Mouse (Mus musculus) heart, postnatal 0 days (tissue): ENCODE measurements at regions not wholly inside any gene's neighbourhood (a gene's known extent, or its start where the extent isn't known, plus 50 kb on each side); places are given as distances from the start of the nearest gene placed in this dataset.

Experiments used
- ATAC-seq: fragments of 200-750 bp; cut with Nextera tagmentation; 2 replicates; pipeline ENCODE4 v1.8.0; 2017; ENCODE audit warnings: low read depth, moderate number of reproducible peaks, moderate library complexity; ENCODE audit not compliant: insufficient read depth
- DNase-seq: peaks from one replicate; pipeline ENCODE4 v3.0.0-alpha.2; 2016; ENCODE audit warnings: low spot score
- H3K27ac ChIP-seq: fragments of 300-500 bp; sonication (generic); 2 replicates; pipeline ENCODE4 v1.5.1; 2014; ENCODE audit warnings: low read depth, mild to moderate bottlenecking
- H3K27me3 ChIP-seq: fragments of 300-500 bp; sonication (generic); 2 replicates; pipeline ENCODE4 v1.6.1; 2014; ENCODE audit warnings: low read length, mixed read lengths; ENCODE audit not compliant: control insufficient read depth, insufficient read depth
- H3K36me3 ChIP-seq: fragments of 300-500 bp; sonication (generic); replicated peaks from 2 replicates; pipeline ENCODE4 v1.6.1; 2014; ENCODE audit warnings: low read length, mixed read lengths; ENCODE audit not compliant: control insufficient read depth, insufficient read depth
- H3K4me1 ChIP-seq: fragments of 300-500 bp; sonication (generic); 2 replicates; pipeline ENCODE4 v1.6.1; 2014; ENCODE audit warnings: antibody characterized with exemption; ENCODE audit not compliant: control insufficient read depth, insufficient read depth
- H3K4me2 ChIP-seq: fragments of 300-500 bp; sonication (generic); 2 replicates; pipeline ENCODE4 v1.6.1; 2014; ENCODE audit warnings: low read depth, mild to moderate bottlenecking, low read length, moderate library complexity
- H3K4me3 ChIP-seq: fragments of 300-500 bp; sonication (generic); 2 replicates; pipeline ENCODE4 v1.5.1; 2014; ENCODE audit warnings: low read depth, low read length
- H3K9ac ChIP-seq: fragments of 300-500 bp; sonication (generic); replicated peaks from 2 replicates; pipeline ENCODE4 v1.6.1; 2014; ENCODE audit warnings: low read depth, low read length, mixed read lengths
- H3K9me3 ChIP-seq: fragments of 300-500 bp; sonication (generic); replicated peaks from 2 replicates; pipeline ENCODE4 v1.6.1; 2016; ENCODE audit warnings: low read length; ENCODE audit not compliant: control insufficient read depth
- CTCF ChIP-seq: IDR thresholded peaks from 2 replicates; pipeline ENCODE4 v1.5.1; 2016; ENCODE audit warnings: antibody characterized with exemption, control low read depth, low read depth
- EP300 ChIP-seq: IDR thresholded peaks from 2 replicates; pipeline ENCODE4 v1.6.1; 2016; ENCODE audit warnings: antibody characterized with exemption, low read depth
- WGBS: fragments of 180-500 bp; shearing (Covaris S2); extraction: QIAGEN DNeasy Blood & Tissue Kit; methylation state at CpG from one replicate; pipeline ENCODE4 v1.1.7; 2014; 5-methylcytosine and 5-hydroxymethylcytosine counted together

GRCm38 (mm10) chr14:61896879-61897278 lies 289.6 kb downstream of the Kcnrg start:
- H3K4me3 ChIP-seq, result no peak overlapping the region
- DNase-seq (no peak), ATAC-seq (no peak)
- H3K27me3 ChIP-seq, result no peaks in the 10 kb centered on the region
- H3K9me3 ChIP-seq, result no peaks in the 10 kb centered on the region
- no peaks in the 10 kb centered on the region for H3K4me1 ChIP-seq
- H3K36me3 ChIP-seq, result no peaks in the 10 kb centered on the region
- H3K9ac ChIP-seq, result no peak overlapping the region
- 33% methylated on average over 5 of the region's 5 CpGs for WGBS
- TF ChIP-seq EP300 (no peak), CTCF (no peak)
- H3K27ac ChIP-seq, result no peak overlapping the region
- no peak overlapping the region for H3K4me2 ChIP-seq

- no peak overlapping the region for H3K4me2 ChIP-seq
- H3K9ac ChIP-seq, result no peak overlapping the region
- H3K4me1 ChIP-seq, result no peaks in the 10 kb centered on the region
- no peaks in the 10 kb centered on the region for H3K9me3 ChIP-seq
- WGBS, result 66% methylated on average over 10 of the region's 10 CpGs
- no peak overlapping the region for H3K4me3 ChIP-seq
- no peak for DNase-seq
- H3K27ac ChIP-seq, result no peak overlapping the region
- TF ChIP-seq EP300 (no peak), CTCF (no peak)
- no peaks in the 10 kb centered on the region for H3K27me3 ChIP-seq
- no peaks in the 10 kb centered on the region for H3K36me3 ChIP-seq
- no peak for ATAC-seq
These were observed 291.4 kb downstream of the Kcnrg start for GRCm38 (mm10) chr14:61898664-61899063.

- Histone ChIP-seq H3K27ac (no peak overlapping the region), H3K4me1 (no peaks in the 10 kb centered on the region), H3K36me3 (no peaks in the 10 kb centered on the region), H3K27me3 (no peaks in the 10 kb centered on the region), H3K4me3 (no peak overlapping the region), H3K4me2 (no peak overlapping the region), H3K9me3 (no peaks in the 10 kb centered on the region), H3K9ac (no peak overlapping the region)
- 77% methylated on average over 4 of the region's 4 CpGs for WGBS
- TF ChIP-seq EP300 (no peak), CTCF (no peak)
- ATAC-seq, result no peak
- no peak for DNase-seq
These were observed 297.3 kb downstream of the Kcnrg start for GRCm38 (mm10) chr14:61904426-61905124.

GRCm38 (mm10) chr14:61918113-61918512 lies 310.9 kb downstream of the Kcnrg start:
- Histone ChIP-seq H3K36me3 (no peaks in the 10 kb centered on the region), H3K9me3 (peaks cover 6% of the 10 kb centered on the region), H3K27me3 (no peaks in the 10 kb centered on the region), H3K4me2 (no peak overlapping the region), H3K27ac (no peak overlapping the region), H3K4me3 (no peak overlapping the region), H3K4me1 (no peaks in the 10 kb centered on the region), H3K9ac (no peak overlapping the region)
- TF ChIP-seq EP300 (no peak), CTCF (no peak)
- ATAC-seq (no peak), DNase-seq (no peak)

GRCm38 (mm10) chr14:61931811-61932210 lies 324.6 kb downstream of the Kcnrg start:
- Histone ChIP-seq H3K9me3 (no peaks in the 10 kb centered on the region; the same call in 1 of the 2 replicates), H3K4me3 (no peak overlapping the region), H3K9ac (no peak overlapping the region), H3K4me2 (no peak overlapping the region), H3K4me1 (no peaks in the 10 kb centered on the region), H3K27ac (no peak overlapping the region), H3K27me3 (no peaks in the 10 kb centered on the region), H3K36me3 (no peaks in the 10 kb centered on the region)
- ATAC-seq, result no peak
- no peak for TF ChIP-seq EP300
- no peak for TF ChIP-seq CTCF
- 67% methylated on average over 8 of the region's 8 CpGs for WGBS
- no peak for DNase-seq

GRCm38 (mm10) chr14:61941682-61942081 lies 334.4 kb downstream of the Kcnrg start:
- no peak for DNase-seq
- Histone ChIP-seq H3K9me3 (no peaks in the 10 kb centered on the region; the same call in 1 of the 2 replicates), H3K4me2 (no peak overlapping the region), H3K4me1 (no peaks in the 10 kb centered on the region), H3K36me3 (no peaks in the 10 kb centered on the region), H3K4me3 (no peak overlapping the region), H3K27me3 (no peaks in the 10 kb centered on the region), H3K9ac (no peak overlapping the region), H3K27ac (no peak overlapping the region)
- WGBS, result 62% methylated on average over 7 of the region's 7 CpGs
- no peak for TF ChIP-seq EP300
- no peak for TF ChIP-seq CTCF
- no peak for ATAC-seq
